28 mouse cellular contexts compared by ENCODE assay signal in genomic region chr8:4201321-4201720, GRCm38 (mm10). TPM values are rescaled to one million over a fixed set of nuclear protein-coding genes. Genes with fewer than 3 reads are reported as not detected.
A peak's percentile ranks its signal among the peaks of the same experiment; 100 is the strongest.
DNase-seq lines count a peak whose midpoint lies in the region; ATAC-seq lines count a peak whose summit lies in the region.
"Had no signal": no experiment of that assay in that cellular context is flagged by ENCODE, and none has a peak within 500 bp of the region (broad histone marks: within the 10 kb centered on the region; RNA-seq: fewer than 3 reads in every experiment).

No protein-coding gene starts in this region.

- no peaks in the 10 kb centered on the region for H3K36me3 ChIP-seq in midbrain, embryonic 11.5 days (ENCODE audit: control insufficient read depth, insufficient read depth, low read length)
- peaks cover 47% of the 10 kb centered on the region for H3K36me3 ChIP-seq in midbrain, embryonic 15.5 days (replicated peaks)
- H3K36me3 ChIP-seq in midbrain, embryonic 14.5 days (ENCODE audit: control insufficient read depth, insufficient read depth, low read length): peaks cover 92% of the 10 kb centered on the region
- H3K36me3 ChIP-seq: forebrain, embryonic 10.5 days; heart, embryonic 12.5 days; heart, embryonic 15.5 days had no signal

- H3K27me3 ChIP-seq in midbrain, embryonic 11.5 days (ENCODE audit: control insufficient read depth, insufficient read depth, low read length): peaks cover 21% of the 10 kb centered on the region
- peaks cover 7% of the 10 kb centered on the region; the same call in 1 of the 2 replicates for H3K27me3 ChIP-seq in midbrain, embryonic 15.5 days (replicated peaks)
- H3K27me3 ChIP-seq in midbrain, embryonic 14.5 days (ENCODE audit: control insufficient read depth, insufficient read depth, low read length): peaks cover 11% of the 10 kb centered on the region; the same call in 1 of the 2 replicates

- no peak overlapping the region for H3K27ac ChIP-seq in midbrain, embryonic 11.5 days (ENCODE audit: low read depth, low read length)
- H3K27ac ChIP-seq in midbrain, embryonic 15.5 days: no peak overlapping the region
- no peak overlapping the region for H3K27ac ChIP-seq in midbrain, embryonic 14.5 days (replicated peaks; ENCODE audit: low read depth, low read length)
- H3K27ac ChIP-seq: forebrain, embryonic 10.5 days; gastrocnemius, adult 2 months; heart, embryonic 15.5 days; hindbrain, embryonic 12.5 days; hindbrain, embryonic 15.5 days had no signal

- H3K9me3 ChIP-seq in midbrain, embryonic 11.5 days (ENCODE audit: control insufficient read depth, low read length): no peaks in the 10 kb centered on the region
- H3K9me3 ChIP-seq in midbrain, embryonic 15.5 days: no peaks in the 10 kb centered on the region
- H3K9me3 ChIP-seq in midbrain, embryonic 14.5 days (ENCODE audit: control insufficient read depth, low read length): no peaks in the 10 kb centered on the region
- H3K9me3 ChIP-seq: forebrain, embryonic 10.5 days; heart, embryonic 12.5 days; heart, embryonic 15.5 days; hindbrain, embryonic 12.5 days; hindbrain, embryonic 15.5 days had no signal

- peaks cover 1% of the 10 kb centered on the region; the same call in 1 of the 2 replicates for H3K4me1 ChIP-seq in midbrain, embryonic 11.5 days (ENCODE audit: control insufficient read depth, insufficient read depth, low read length)
- H3K4me1 ChIP-seq in midbrain, embryonic 15.5 days: peaks cover 11% of the 10 kb centered on the region
- no peaks in the 10 kb centered on the region for H3K4me1 ChIP-seq in midbrain, embryonic 14.5 days (ENCODE audit: control insufficient read depth, insufficient read depth, low read length)

- no peak overlapping the region for H3K9ac ChIP-seq in midbrain, embryonic 11.5 days (ENCODE audit: low read length)
- H3K9ac ChIP-seq in midbrain, embryonic 15.5 days: no peak overlapping the region
- H3K9ac ChIP-seq in midbrain, embryonic 14.5 days (replicated peaks; ENCODE audit: low read length): no peak overlapping the region
- H3K9ac ChIP-seq: forebrain, postnatal 0 days; heart, embryonic 12.5 days; heart, embryonic 15.5 days; hindbrain, embryonic 12.5 days; hindbrain, embryonic 15.5 days had no signal

- ATAC-seq in midbrain, embryonic 11.5 days (ENCODE audit: low FRiP score): no peak
- ATAC-seq in midbrain, embryonic 15.5 days (replicated peaks): no peak
- ATAC-seq in granulocyte monocyte progenitor cell, adult 5-6 weeks (replicated peaks; ENCODE audit: poor library complexity, severe bottlenecking): peak; percentile 89
- ATAC-seq in megakaryocyte progenitor cell, adult 5-6 weeks (replicated peaks; ENCODE audit: poor library complexity): peak; percentile 92
- no peak for ATAC-seq in midbrain, embryonic 14.5 days (ENCODE audit: low FRiP score, low TSS enrichment)
- ATAC-seq: CD4-positive, CD25-positive, alpha-beta regulatory T cell, adult 4 months; forebrain, embryonic 14.5 days; forebrain, postnatal 0 days had no signal

- DNase-seq in midbrain, embryonic 11.5 days (ENCODE audit: low spot score, missing footprints): peak; percentile 41
- DNase-seq in heart, postnatal 25 days (ENCODE audit: low spot score): no peak
- no peak for DNase-seq in thymus, adult 18-20 months
- no peak for DNase-seq in midbrain, embryonic 14.5 days
- DNase-seq: adrenal gland, adult 2 months; adrenal gland, postnatal 14 days; cerebellum, adult 11-12 months; cerebellum, adult 8-10 months; cerebellum, postnatal 10 days; cerebellum, postnatal 36 days; forebrain, postnatal 0 days; gastrocnemius, adult 2 months; gastrocnemius, postnatal 14 days; heart, adult 18-20 months; heart, postnatal 10 days; heart, postnatal 4 days had no signal

- no peak overlapping the region for H3K4me3 ChIP-seq in midbrain, embryonic 11.5 days (ENCODE audit: low read depth, low read length)
- H3K4me3 ChIP-seq in midbrain, embryonic 15.5 days: no peak overlapping the region
- no peak overlapping the region for H3K4me3 ChIP-seq in midbrain, embryonic 14.5 days (replicated peaks; ENCODE audit: low read depth, low read length)
- H3K4me3 ChIP-seq: forebrain, embryonic 10.5 days; gastrocnemius, adult 2 months; heart, embryonic 12.5 days; heart, embryonic 15.5 days; hindbrain, embryonic 12.5 days; hindbrain, embryonic 15.5 days had no signal

- intact Hi-C loops in heart, postnatal 25 days (cut with DNase I): no loop called here

- 56% methylated on average over 2 of the region's 2 CpGs for WGBS in midbrain, embryonic 11.5 days
- WGBS in midbrain, embryonic 15.5 days: 65% methylated on average over 2 of the region's 2 CpGs
- 63% methylated on average over 2 of the region's 2 CpGs for WGBS in midbrain, embryonic 14.5 days

- H3K4me2 ChIP-seq in midbrain, embryonic 11.5 days: no peak overlapping the region
- H3K4me2 ChIP-seq in midbrain, embryonic 15.5 days: no peak overlapping the region
- no peak overlapping the region for H3K4me2 ChIP-seq in midbrain, embryonic 14.5 days (ENCODE audit: low read length)
- H3K4me2 ChIP-seq: heart, embryonic 12.5 days; heart, embryonic 15.5 days; hindbrain, embryonic 12.5 days; hindbrain, embryonic 15.5 days had no signal

RNA-seq across cellular contexts. Expression of gene Prr36, which starts 15.9 kb away (rescaled TPM):
- polyA plus RNA-seq in midbrain, embryonic 11.5 days (2014; fragmentation: Nextera tagmentation; extraction: Ambion mirVana): 25.9 and 31.9 TPM in 2 replicates
- 54.7 and 61.1 TPM in 2 replicates for polyA plus RNA-seq in midbrain, embryonic 15.5 days (2015; fragmentation: Nextera tagmentation; extraction: Ambion mirVana)
- total RNA-seq in granulocyte monocyte progenitor cell, adult 5-6 weeks (2014; fragmentation: Nextera tagmentation): 0.68 and 0.80 TPM in 2 replicates
- total RNA-seq in granulocyte monocyte progenitor cell, adult 5-6 weeks (2017): under 0.01 TPM in 1 of 2 replicates, not detected in the other
- total RNA-seq in megakaryocyte progenitor cell, adult 5-6 weeks (2015): 0.32 and 0.46 TPM in 2 replicates
- total RNA-seq in megakaryocyte progenitor cell, adult 5-6 weeks (2017): 0.04 and 0.14 TPM in 2 replicates
- not detected for total RNA-seq in heart, postnatal 25 days (2021)
- 51.8 and 67.1 TPM in 2 replicates for polyA plus RNA-seq in midbrain, embryonic 14.5 days (2014; fragmentation: Nextera tagmentation; extraction: Ambion mirVana)
- total RNA-seq: gastrocnemius, adult 2 months had no signal

RNA-seq across cellular contexts. Expression of gene Lrrc8e, which starts 25.3 kb away (rescaled TPM):
- polyA plus RNA-seq in midbrain, embryonic 11.5 days (2014; fragmentation: Nextera tagmentation; extraction: Ambion mirVana): 0.07 TPM in 1 of 2 replicates, not detected in the other
- polyA plus RNA-seq in midbrain, embryonic 15.5 days (2015; fragmentation: Nextera tagmentation; extraction: Ambion mirVana): 0.08 and 0.11 TPM in 2 replicates
- total RNA-seq in granulocyte monocyte progenitor cell, adult 5-6 weeks (2014; fragmentation: Nextera tagmentation): not detected in 2 replicates
- not detected in 2 replicates for total RNA-seq in granulocyte monocyte progenitor cell, adult 5-6 weeks (2017)
- total RNA-seq in megakaryocyte progenitor cell, adult 5-6 weeks (2015): not detected in 2 replicates
- total RNA-seq in megakaryocyte progenitor cell, adult 5-6 weeks (2017): not detected in 2 replicates
- total RNA-seq in heart, postnatal 25 days (2021): under 1 TPM; 0.08 to 0.34 TPM
- polyA plus RNA-seq in midbrain, embryonic 14.5 days (2014; fragmentation: Nextera tagmentation; extraction: Ambion mirVana): 0.07 TPM in 1 of 2 replicates, not detected in the other
- total RNA-seq: forebrain, postnatal 0 days; gastrocnemius, adult 2 months had no signal
- polyA plus RNA-seq: brain, embryonic 14.5 days; forebrain, embryonic 14.5 days; forebrain, postnatal 0 days had no signal

RNA-seq across cellular contexts. Expression of gene Evi5l, which starts 35.0 kb away (rescaled TPM):
- polyA plus RNA-seq in midbrain, embryonic 11.5 days (2014; fragmentation: Nextera tagmentation; extraction: Ambion mirVana): 23.1 and 24.8 TPM in 2 replicates
- polyA plus RNA-seq in midbrain, embryonic 15.5 days (2015; fragmentation: Nextera tagmentation; extraction: Ambion mirVana): 128 and 136 TPM in 2 replicates
- total RNA-seq in granulocyte monocyte progenitor cell, adult 5-6 weeks (2014; fragmentation: Nextera tagmentation): 4.4 and 10.5 TPM in 2 replicates
- total RNA-seq in granulocyte monocyte progenitor cell, adult 5-6 weeks (2017): 4.1 and 9.4 TPM in 2 replicates
- total RNA-seq in megakaryocyte progenitor cell, adult 5-6 weeks (2015): 3.3 and 3.5 TPM in 2 replicates
- 6.2 and 7.5 TPM in 2 replicates for total RNA-seq in megakaryocyte progenitor cell, adult 5-6 weeks (2017)
- total RNA-seq in heart, postnatal 25 days (2021): 10 to 100 TPM; 23.4 to 24.6 TPM
- polyA plus RNA-seq in midbrain, embryonic 14.5 days (2014; fragmentation: Nextera tagmentation; extraction: Ambion mirVana): 93.6 and 98.0 TPM in 2 replicates

RNA-seq across cellular contexts. Expression of gene Map2k7, which starts 37.2 kb away (rescaled TPM):
- polyA plus RNA-seq in midbrain, embryonic 11.5 days (2014; fragmentation: Nextera tagmentation; extraction: Ambion mirVana): 20.8 and 22.7 TPM in 2 replicates
- polyA plus RNA-seq in midbrain, embryonic 15.5 days (2015; fragmentation: Nextera tagmentation; extraction: Ambion mirVana): 34.0 and 35.7 TPM in 2 replicates
- total RNA-seq in granulocyte monocyte progenitor cell, adult 5-6 weeks (2014; fragmentation: Nextera tagmentation): 29.7 and 44.6 TPM in 2 replicates
- total RNA-seq in granulocyte monocyte progenitor cell, adult 5-6 weeks (2017): 21.5 and 34.3 TPM in 2 replicates
- total RNA-seq in megakaryocyte progenitor cell, adult 5-6 weeks (2015): 29.7 and 34.2 TPM in 2 replicates
- 29.2 and 29.4 TPM in 2 replicates for total RNA-seq in megakaryocyte progenitor cell, adult 5-6 weeks (2017)
- total RNA-seq in heart, postnatal 25 days (2021): 10 to 100 TPM; 68.9 to 69.9 TPM
- 21.9 and 30.1 TPM in 2 replicates for polyA plus RNA-seq in midbrain, embryonic 14.5 days (2014; fragmentation: Nextera tagmentation; extraction: Ambion mirVana)

RNA-seq across cellular contexts. Expression of gene Gm49320, which starts 37.3 kb away (rescaled TPM):
- polyA plus RNA-seq in midbrain, embryonic 11.5 days (2014; fragmentation: Nextera tagmentation; extraction: Ambion mirVana): 0.59 and 1.00 TPM in 2 replicates
- 1.0 and 1.8 TPM in 2 replicates for polyA plus RNA-seq in midbrain, embryonic 15.5 days (2015; fragmentation: Nextera tagmentation; extraction: Ambion mirVana)
- 1.1 TPM in 1 of 2 replicates, not detected in the other for total RNA-seq in granulocyte monocyte progenitor cell, adult 5-6 weeks (2014; fragmentation: Nextera tagmentation)
- total RNA-seq in granulocyte monocyte progenitor cell, adult 5-6 weeks (2017): 0.52 TPM in 1 of 2 replicates, not detected in the other
- total RNA-seq in megakaryocyte progenitor cell, adult 5-6 weeks (2015): 1.2 and 2.6 TPM in 2 replicates
- not detected in 2 replicates for total RNA-seq in megakaryocyte progenitor cell, adult 5-6 weeks (2017)
- total RNA-seq in heart, postnatal 25 days (2021): not detected
- polyA plus RNA-seq in midbrain, embryonic 14.5 days (2014; fragmentation: Nextera tagmentation; extraction: Ambion mirVana): 0.70 and 0.80 TPM in 2 replicates
- total RNA-seq: adrenal gland, postnatal 14 days; forebrain, postnatal 0 days; gastrocnemius, adult 2 months; MEL had no signal
- polyA plus RNA-seq: heart, embryonic 12.5 days had no signal

Comparison
In these comparisons a context has a peak if more than half of its experiments do, and no peak if none do; other contexts are left out.
1. ATAC-seq: peak in granulocyte monocyte progenitor cell, adult 5-6 weeks (single experiment) and megakaryocyte progenitor cell, adult 5-6 weeks (single experiment); none in midbrain, embryonic 11.5 days (single experiment), midbrain, embryonic 15.5 days (single experiment) and midbrain, embryonic 14.5 days (single experiment).